Mouse (Mus musculus) stomach, adult 2 months (tissue): Measurements from ENCODE around the gene Efs. TPM values are rescaled to one million over a fixed set of nuclear protein-coding genes. Genes with fewer than 3 reads are reported as not detected.

Source experiments
- polyA plus RNA-seq: library from polyadenylated mRNA; depleted of rRNA; stranded (reverse); fragments of >200 nt; gene quantifications from 2 replicates; pipeline ENCODE4 v1.2.3, GENCODE M21; 2012; rRNA removed

The Efs gene
- polyA plus RNA-seq = 13.5 and 18.0 TPM in 2 replicates

GRCm38 (mm10) chr14:54925349-54926342, at the start of gene Efs:
Efs (minus strand) TSS chr14:54926126.

GRCm38 (mm10) chr14:54966320-54966977, 40.5 kb upstream of the Efs start, which contains the start of gene Myh6:
Myh6 (minus strand) TSS chr14:54966927.

GRCm38 (mm10) chr14:54935904-54936830, 10.2 kb upstream of the Efs start, which contains the start of gene Cmtm5:
Cmtm5 (plus strand) TSS chr14:54936261.

GRCm38 (mm10) chr14:54932645-54933150, 6.8 kb upstream of the Efs start, which contains the start of gene Il25:
Il25 (plus strand) TSS chr14:54932695.

GRCm38 (mm10) chr14:54912886-54913285, 13.0 kb downstream of the Efs start, which contains the start of gene Slc22a17:
Slc22a17 (minus strand) TSS chr14:54913132.

GRCm38 (mm10) chr14:54892200-54892599, 33.7 kb downstream of the Efs start, which contains the start of gene Pabpn1:
Pabpn1 (plus strand) TSS chr14:54892500.

GRCm38 (mm10) chr14:54883154-54884021, 42.5 kb downstream of the Efs start, which contains the start of the genes Bcl2l2 and Gm20521:
Bcl2l2 (plus strand) TSS chr14:54883377.
Gm20521 (plus strand) TSS chr14:54883441.

GRCm38 (mm10) chr14:54877048-54877715, 48.7 kb downstream of the Efs start, which contains the start of gene Ppp1r3e:
Ppp1r3e (minus strand) TSS chr14:54877550.

GRCm38 (mm10) chr14:54870861-54871260, 55.1 kb downstream of the Efs start, which contains the start of gene Homez:
Homez (minus strand) TSS chr14:54870961.

Other genes starting within 250 kb of the Efs start
- gene 1700123O20Rik, start 239.9 kb downstream of the Efs start, polyA plus RNA-seq = 16.1 and 38.8 TPM in 2 replicates
- gene Acin1, start 239.2 kb downstream of the Efs start, polyA plus RNA-seq = 30.3 and 44.2 TPM in 2 replicates
- gene Gm29776, start 227.3 kb downstream of the Efs start, polyA plus RNA-seq = not detected in 2 replicates
- 2.6 and 7.1 TPM in 2 replicates for gene Cebpe, start 214.0 kb downstream of the Efs start, polyA plus RNA-seq
- gene Slc7a8, start 144.2 kb downstream of the Efs start, polyA plus RNA-seq = 11.9 and 13.5 TPM in 2 replicates
- gene Rnf212b, start 112.0 kb downstream of the Efs start, polyA plus RNA-seq = not detected in 2 replicates
- gene Homez, start 55.2 kb downstream of the Efs start, polyA plus RNA-seq = 1.6 and 1.7 TPM in 2 replicates
- 7.0 and 8.5 TPM in 2 replicates for gene Ppp1r3e, start 48.6 kb downstream of the Efs start, polyA plus RNA-seq
- gene Bcl2l2, start 42.7 kb downstream of the Efs start, polyA plus RNA-seq = 21.4 and 24.2 TPM in 2 replicates
- gene Gm20521, start 42.7 kb downstream of the Efs start, polyA plus RNA-seq = 11.1 and 13.1 TPM in 2 replicates
- 19.9 and 24.8 TPM in 2 replicates for gene Pabpn1, start 33.6 kb downstream of the Efs start, polyA plus RNA-seq
- gene Slc22a17, start 13.0 kb downstream of the Efs start, polyA plus RNA-seq = 30.5 and 37.7 TPM in 2 replicates
- 0.16 and 0.51 TPM in 2 replicates for gene Il25, start 6.6 kb upstream of the Efs start, polyA plus RNA-seq
- gene Cmtm5, start 10.1 kb upstream of the Efs start, polyA plus RNA-seq = 1.7 and 3.0 TPM in 2 replicates
- gene Myh6, start 40.8 kb upstream of the Efs start, polyA plus RNA-seq = 0.01 and 0.04 TPM in 2 replicates
- not detected in 2 replicates for gene Gm17428, start 50.8 kb upstream of the Efs start, polyA plus RNA-seq
- 0.06 and 0.08 TPM in 2 replicates for gene Myh7, start 68.5 kb upstream of the Efs start, polyA plus RNA-seq
- gene Ngdn, start 89.3 kb upstream of the Efs start, polyA plus RNA-seq = 2.0 TPM in 2 replicates
- gene Zfhx2, start 166.2 kb upstream of the Efs start, polyA plus RNA-seq = 1.5 and 1.9 TPM in 2 replicates
- 2.6 and 2.8 TPM in 2 replicates for gene Thtpa, start 168.7 kb upstream of the Efs start, polyA plus RNA-seq
- gene Ap1g2, start 180.5 kb upstream of the Efs start, polyA plus RNA-seq = 19.1 and 23.4 TPM in 2 replicates
- 1.7 TPM in 2 replicates for gene Jph4, start 190.8 kb upstream of the Efs start, polyA plus RNA-seq